Mouse (Mus musculus): ENCODE measurements around the gene Tigar.

DNA sequence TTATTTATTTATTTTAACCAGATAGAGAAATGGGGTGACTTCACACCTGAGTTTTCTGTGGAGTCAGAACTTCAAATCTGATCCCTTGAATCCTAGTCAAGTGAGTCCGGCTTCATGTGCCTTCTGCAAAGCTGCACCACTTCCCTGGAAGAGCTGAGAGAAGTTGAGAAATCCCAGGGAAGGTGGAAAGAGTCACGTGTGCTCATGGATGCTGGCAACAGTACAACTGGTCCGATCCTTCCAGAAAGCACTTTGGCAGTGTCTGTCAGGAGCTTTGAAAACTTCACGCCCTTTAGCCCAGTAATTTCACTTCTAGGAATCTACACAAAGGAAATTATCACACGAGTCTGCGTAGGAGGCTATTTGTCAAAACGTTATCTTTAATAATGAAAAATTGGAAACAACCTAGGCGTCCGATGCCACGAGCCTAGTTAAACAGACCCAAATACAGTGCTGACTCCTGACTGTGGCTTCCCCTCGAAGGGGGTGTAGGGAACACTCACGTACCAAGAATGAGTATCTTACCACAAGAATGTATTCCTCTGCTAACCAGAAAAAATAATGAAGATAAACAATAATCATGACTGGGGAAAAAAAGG, 52.3 kb downstream of the Tigar start:
- TF ChIP-seq POLR2A (IDR thresholded peaks at IDR 0.05; ENCODE audit: low read depth, low read length) = no peak
- no peak for TF ChIP-seq CTCF (conservative IDR thresholded peaks at IDR 0.05; ENCODE audit: insufficient read depth, insufficient read length, low read depth, low read length)
